Mouse (Mus musculus): Measurements from ENCODE around the gene Olfr112.
"Not testable (repeated sequence)": the region's sequence is repeated elsewhere in the genome, so short reads cannot be mapped to it uniquely, and the experiment has no call there.

Olfr112 gene

DNA sequence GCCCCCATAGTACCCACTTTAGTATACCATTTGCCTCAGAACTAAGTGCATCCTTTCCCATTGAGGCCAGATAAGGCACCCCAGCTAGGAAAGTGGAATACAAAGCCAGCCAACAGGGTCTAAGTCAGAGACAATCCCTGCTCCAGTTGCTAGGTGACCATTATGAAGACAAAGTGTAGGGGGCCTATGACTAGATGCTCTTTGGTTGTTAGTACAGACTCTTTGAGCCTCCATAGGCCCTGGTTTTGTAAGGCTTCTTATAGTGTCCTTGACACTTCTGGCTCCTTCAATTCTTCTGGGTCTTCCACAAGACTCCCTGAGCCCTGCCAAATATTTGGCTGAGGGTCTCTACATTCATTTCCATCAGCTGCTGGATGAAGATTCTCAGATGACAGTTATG, at the start of gene Olfr112:
Gene Olfr112 (minus strand): TSS at position 101 of the 400 bp plus-strand sequence.
- no peak for DNase-seq (ENCODE audit: low read depth, low spot score)

DNA sequence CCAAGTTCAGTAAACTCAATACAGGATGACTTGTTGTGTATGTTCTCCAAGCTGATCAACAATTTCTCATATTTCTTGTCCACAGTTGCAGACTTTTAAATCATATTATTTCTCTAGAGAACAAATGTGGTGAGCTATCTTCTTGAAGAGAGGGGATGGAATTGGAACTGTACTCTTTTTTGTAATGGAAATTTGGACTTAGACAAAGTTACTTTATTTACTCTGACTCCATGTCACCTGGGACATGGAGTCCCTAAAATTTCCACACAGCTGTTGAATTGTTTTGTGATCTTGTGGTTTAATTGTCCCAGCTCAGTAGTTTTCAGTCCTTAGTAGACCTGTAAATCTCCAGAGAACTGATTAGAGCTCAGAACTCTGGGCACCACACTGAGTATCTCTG, 23.4 kb upstream of the Olfr112 start, which contains the start of gene Olfr114:
Gene Olfr114 (minus strand): TSS at position 101 of the 400 bp plus-strand sequence.
- DNase-seq (ENCODE audit: low read depth, low spot score), result no peak

DNA sequence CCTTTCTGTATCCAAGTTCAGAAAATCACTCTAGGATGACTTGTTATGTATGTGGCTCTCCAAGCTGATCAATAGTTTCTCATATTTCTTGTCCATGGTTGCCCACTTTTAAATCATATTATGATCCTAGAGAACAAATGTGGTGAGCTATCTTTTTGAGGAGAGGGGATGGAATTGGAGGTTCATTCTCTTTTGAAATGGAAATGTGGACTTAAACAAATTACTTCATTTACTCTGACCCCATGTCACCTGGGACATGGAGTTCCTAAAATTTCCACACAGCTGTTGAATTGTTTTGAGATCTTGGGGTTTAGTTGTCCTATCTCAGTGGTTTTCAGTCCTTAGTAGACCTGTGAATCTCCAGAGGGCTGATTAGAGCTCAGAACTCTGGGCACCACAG, 8.3 kb upstream of the Olfr112 start, which contains the start of gene Olfr113:
Gene Olfr113 (minus strand): TSS at position 101 of the 400 bp plus-strand sequence.
- DNase-seq (ENCODE audit: low read depth, low spot score), result no peak

DNA sequence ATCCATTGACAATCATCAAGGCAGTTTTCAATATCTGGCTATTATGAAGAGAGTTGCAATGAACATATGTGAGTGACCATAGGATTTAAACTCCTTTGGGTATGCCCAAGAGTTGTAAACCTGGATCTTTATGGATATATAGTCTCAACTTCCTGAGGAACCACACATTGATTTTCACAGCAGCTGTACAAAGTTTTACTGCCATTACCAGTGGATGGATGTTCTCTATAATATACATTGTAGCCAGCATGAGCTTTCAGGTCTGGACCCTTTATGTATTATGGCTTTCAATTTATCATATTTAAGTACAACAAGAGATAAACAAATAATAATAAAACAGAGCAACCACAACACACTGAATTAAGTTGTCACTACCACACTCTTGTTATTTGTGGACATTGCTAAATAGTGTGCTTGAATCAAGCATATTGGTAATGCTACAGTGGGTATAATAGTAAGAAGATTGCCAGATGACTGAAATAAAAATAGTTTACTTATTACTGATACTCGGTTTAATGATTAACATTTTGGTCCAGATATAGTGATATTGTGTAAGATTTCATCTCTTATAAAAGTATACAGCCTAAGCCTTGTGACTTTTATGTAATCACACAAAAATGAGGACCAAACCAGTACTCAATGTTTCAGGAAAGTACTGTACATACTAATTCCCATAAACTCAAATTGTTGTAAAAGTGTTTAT, 10.2 kb downstream of the Olfr112 start:
- no peak for DNase-seq (ENCODE audit: low read depth, low spot score)

DNA sequence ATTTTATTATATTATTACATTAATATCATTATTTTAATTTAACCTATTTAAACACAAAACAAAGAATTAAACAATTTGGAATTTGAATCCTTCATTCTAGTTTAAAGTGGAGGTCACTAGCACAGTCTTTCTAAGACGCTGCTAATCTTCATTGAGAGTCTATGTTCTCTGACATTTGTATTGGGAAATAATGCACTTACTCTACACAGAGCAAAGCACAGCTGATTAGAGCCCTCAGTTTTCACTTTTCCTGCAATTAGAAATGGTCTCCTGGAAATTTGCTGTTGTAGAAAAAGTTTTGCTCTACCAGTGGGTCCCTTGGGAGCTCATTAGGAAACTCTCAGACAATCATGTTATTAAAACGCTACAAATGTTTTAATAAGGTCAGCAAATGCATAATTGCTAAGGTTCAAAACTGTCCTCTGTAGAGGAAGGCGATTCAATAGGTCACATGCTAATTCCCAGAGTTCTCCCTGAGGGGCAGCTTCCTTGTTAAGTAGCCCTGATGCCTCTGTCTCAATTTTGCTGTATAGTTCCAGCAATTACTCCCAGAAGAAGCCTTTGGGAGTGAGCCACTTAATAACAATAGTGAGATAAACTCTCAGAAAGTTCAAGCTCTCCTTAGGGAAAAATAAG, 25.3 kb downstream of the Olfr112 start:
- no peak for DNase-seq (ENCODE audit: low read depth, low spot score)

DNA sequence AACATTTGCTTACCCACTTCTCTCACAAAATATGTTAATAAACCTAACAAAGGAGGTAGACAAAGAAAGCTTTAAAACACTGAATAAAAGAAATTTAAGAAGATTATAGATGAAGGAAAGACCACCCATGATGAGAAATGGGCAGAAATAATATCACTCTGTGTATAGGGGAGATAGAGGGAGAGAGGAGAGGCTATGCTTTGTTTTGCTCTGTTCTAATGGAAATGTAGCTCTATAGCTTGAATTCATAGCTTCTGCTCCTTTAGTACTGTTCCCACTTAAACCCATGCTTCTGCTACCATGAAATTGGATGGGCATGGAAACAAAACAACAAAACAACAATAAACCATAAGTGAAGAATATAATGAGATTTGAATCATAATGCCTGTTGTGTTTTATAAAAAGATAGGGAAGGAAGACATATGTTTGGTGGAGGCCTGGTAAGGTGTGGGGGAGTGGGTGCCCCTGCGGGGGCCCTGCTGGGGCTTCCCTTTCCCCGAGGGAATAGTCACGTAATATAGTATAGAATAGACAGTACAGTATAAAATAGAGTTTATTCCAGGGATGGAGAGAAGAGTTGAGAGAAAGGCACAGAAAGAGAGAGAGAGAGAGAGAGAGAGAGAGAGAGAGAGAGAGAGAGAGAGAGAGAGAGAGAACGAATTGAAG, 27.7 kb downstream of the Olfr112 start:
- no peak for DNase-seq (ENCODE audit: low read depth, low spot score)

DNA sequence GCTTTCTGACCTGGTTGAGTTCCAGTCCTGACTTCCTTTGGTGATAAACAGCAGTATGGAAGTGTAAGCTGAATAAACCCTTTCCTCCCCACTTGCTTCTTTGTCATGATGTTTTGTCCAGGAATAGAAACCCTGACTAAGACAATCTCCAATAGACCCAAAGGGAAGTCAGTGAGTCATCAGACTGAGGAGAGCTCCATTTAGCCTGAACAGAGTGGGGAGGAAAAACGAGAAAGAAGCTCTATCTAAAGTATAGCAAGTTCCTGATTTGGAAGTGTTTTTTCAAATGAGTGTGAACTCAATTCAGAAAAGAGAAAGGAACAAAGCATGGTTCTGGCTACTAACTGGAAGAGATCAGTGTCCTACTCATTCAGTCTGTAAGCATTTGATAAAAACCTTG, 30.8 kb downstream of the Olfr112 start:
- not testable (repeated sequence) for DNase-seq (ENCODE audit: low read depth, low spot score)

DNA sequence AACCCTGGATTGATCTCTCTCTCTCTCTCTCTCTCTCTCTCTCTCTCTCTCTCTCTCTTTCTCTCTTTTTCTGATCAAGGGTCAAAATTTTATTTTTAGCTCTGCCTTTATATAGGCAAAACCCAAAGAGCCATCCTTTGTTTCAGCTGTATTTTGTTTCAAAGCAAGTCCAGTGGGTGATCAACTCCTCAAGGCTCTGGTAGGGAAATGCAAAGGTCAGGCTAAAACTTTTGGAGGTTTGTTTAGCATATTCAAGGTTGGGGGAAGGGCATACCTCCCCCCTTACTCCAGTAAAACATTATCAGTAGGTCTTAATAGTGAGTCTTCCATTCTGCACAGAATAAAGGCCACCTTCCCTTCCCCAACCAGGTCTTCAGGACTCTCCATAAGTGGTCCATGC, 34.1 kb downstream of the Olfr112 start:
- DNase-seq (ENCODE audit: low read depth, low spot score), result no peak

DNA sequence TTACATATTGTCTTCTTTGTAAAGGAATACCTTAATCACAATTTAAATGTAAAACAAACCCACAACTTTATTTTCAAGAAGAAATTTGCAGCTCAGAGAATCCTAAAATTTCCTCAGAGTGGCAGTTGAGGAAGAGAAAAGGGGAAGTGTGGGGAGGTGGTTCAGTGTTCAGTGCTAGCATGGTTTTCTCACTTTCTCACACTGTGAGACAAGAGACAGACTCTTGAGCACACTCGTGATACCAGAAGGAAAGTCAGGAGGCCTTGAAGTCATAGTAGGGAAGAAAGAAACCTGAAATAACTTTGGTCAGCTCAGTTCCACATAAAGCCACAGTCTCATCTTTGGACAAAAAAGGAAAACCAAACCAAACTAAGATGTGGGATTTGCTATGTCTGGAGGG, 43.8 kb downstream of the Olfr112 start:
- not testable (repeated sequence) for DNase-seq (ENCODE audit: low read depth, low spot score)

DNA sequence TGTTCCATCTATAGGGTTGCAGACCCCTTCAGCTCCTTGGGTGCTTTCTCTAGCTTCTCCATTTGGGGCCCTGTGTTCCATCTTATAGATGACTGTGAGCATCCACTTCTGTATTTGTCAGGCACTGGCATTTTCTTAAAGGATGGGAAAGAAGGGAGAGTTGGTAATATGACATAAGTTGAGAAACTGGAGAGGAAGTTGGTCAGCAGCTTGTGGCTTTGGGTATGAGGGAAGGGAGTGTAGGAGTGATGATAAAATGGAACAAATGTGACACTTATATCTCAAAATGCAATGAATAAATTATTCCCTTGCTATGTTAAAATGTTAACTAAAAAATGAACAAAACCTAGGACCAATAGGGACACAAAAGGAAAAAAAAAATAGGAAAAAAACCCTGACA, 44.6 kb downstream of the Olfr112 start:
- DNase-seq (ENCODE audit: low read depth, low spot score), result not testable (repeated sequence)

Measured in CD4-positive, CD25-positive, alpha-beta regulatory T cell, adult 2 months (primary cell).